Mouse (Mus musculus) 3134 (cell line): Measurements from ENCODE around the gene Ulk3.

ENCODE experiments used
- DNase-seq: peaks from one replicate; pipeline ENCODE4 v3.0.0-alpha.2; 2011; ENCODE audit warnings: low spot score; ENCODE audit not compliant: insufficient read length; ENCODE audit errors: extremely low read depth

Gene Ulk3

DNA sequence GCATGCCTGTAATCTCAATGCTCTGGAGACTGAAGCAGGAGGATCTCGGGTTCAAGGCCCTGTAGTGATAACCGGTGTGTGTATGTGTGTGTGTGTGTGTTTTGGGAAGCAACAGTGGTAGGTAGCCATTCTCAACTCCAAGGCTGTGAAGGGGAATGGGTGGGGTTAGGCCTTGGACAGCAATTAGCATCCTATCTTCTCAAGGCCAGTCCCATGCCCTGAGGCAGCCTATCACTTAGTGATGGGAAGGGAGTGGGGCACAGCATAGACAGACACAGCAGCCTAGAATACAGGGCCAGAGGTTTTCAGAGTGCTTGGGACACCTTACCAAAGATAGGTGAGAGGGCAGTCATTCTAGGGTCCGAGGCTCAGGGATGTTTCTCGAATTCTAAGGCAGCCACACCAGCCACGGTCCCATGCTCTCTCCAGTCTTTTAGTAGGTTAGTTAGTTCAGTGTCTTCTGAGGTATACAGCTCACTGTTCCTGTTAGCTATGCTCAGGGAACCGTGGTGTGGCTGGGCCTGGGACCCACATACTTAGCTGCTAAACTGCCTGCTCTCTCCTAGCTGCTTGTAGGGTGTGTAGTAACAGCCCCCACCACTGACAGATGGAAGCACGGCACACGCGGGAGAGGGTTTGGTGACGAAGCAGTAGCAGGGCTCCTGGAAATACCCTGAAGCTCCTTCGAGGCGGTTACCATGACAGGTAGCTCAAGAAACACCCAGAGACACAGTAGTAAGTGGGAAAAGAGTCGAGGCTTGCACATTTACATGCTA is 52.7 kb downstream of the Ulk3 start:
- DNase-seq, result no peak

DNA sequence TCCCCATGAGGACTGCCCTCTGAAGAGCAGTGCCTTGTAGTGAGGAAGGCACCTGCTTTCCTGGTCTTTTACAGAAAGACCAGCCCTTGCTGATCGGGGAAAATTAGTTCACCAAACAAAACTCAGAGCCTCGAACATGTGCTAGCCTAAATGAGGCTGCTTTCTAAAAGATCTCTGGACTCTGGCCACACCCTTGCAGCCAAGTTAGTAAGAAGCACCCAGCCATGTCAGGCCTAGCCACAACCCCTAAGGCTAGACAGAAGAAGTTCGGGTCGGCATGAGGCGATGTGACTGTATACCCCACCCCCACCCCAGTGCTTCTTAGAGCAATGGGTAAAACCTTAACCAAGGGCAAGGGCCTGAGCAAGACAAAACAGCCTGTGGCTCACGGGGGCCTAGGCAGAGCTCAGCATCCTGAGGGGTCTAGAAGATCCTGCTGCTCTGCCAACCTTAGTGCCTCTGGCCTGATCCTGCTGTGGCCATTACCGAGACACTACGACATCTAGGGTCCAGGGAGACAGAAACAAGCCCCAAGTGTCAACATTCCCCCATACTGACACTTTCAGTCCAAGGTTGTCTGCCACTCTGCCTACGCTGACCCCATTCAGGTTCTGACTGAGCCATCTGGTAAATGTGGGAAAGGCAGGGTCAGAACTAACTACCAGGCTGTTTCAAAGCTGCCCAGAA is 54.1 kb downstream of the Ulk3 start:
- DNase-seq, result no peak

DNA sequence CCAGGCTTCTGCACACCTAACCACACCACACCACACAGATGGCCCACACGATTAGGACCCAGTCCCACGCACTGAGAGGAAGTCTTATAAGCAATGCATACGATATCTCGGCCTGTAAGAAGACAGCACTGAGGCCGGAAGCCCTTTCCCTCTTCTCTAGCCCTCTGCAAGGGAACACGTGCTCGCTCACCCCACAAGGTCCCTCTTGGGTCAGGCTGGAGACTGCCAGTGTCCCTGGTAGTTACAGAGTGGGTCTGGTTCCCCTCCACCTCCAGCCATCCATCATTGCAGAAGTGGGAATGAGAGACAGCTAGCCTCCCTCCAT is 54.6 kb downstream of the Ulk3 start:
- no peak for DNase-seq

GRCm38 (mm10) chr9:57644442-57644943 is 55.2 kb downstream of the Ulk3 start:
- DNase-seq, result peak; percentile 61

DNA sequence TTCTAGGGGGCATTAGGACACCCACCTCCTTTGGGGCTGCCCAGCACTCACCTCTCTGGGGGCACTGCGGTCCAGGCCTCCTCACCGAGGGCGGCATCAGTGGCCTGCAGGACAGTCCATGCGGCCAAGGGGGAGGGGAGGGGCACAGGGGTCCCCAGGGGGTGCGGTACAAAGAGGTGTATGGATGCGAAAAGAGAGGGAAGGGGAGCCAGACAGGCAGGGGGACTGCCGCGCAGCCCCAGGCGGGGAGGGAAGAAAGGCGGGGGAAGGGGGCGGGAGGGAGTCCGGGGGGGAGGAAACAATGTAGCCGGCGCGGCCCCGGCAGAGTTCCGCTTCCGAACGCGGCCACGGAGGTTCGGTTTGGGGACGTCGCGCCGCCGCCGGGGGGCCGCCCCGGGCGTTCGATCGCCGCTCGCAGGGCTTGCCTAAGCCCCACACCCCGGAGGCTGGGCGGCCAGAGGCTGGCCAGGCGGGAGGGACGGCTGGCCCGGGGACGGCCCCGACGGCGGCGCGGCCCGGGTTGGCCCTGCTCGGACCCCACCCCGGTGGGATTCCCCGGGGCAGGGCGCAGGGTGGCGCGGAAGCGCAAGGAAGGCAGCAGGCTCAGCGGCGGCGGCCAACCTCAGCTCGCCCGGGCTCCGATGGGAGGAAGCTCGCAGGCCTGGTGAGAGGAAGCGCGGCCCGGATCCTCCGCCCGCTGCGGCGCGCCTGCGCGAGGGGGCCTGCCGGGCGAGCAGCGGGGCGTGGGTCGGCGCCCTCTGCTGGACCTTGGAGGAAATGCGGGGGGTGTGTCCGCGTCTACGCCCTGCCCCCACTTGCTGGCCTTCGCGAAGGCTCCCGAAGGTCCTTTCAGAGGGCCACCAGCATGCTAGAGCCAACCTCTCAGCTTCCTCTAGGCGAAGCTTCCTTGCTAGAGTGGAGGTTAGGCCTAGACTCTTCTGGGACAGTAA is 56.0 kb downstream of the Ulk3 start:
- peak; percentile 91 for DNase-seq
